Mouse (Mus musculus) left cerebral cortex, adult 18-20 months (tissue): ENCODE measurements around the gene Gstt1. TPM values are rescaled to one million over a fixed set of nuclear protein-coding genes. Genes with fewer than 3 reads are reported as not detected.

ENCODE experiments used
- DNase-seq, 2 experiments: peaks; one replicate each; pipeline ENCODE4 v3.0.0; 2021 to 2022; ENCODE audit warnings: low spot score in 2 of 2, mixed read lengths in 1 of 2
- total RNA-seq, 2 experiments: library from RNA; stranded (reverse); gene quantifications; 2 replicates each; pipeline ENCODE4 v1.2.3; 2021

The Gstt1 gene
- total RNA-seq, 2 experiments from 2014 or later = 14.2 to 16.5 TPM

- no peak for DNase-seq
These were observed 31.5 kb downstream of the Gstt1 start for GRCm38 (mm10) chr10:75766856-75767255.

- peak in 1 of 2 experiments; percentile 47 for DNase-seq
These were observed 33.6 kb downstream of the Gstt1 start for GRCm38 (mm10) chr10:75764519-75765473.

- peak; percentile 97 to 98 for DNase-seq
These were observed 34.5 kb downstream of the Gstt1 start, which contains the start of gene Cabin1 for GRCm38 (mm10) chr10:75763682-75764518. Cabin1 (minus strand) TSS chr10:75764341.

- DNase-seq = no peak
These were observed 36.0 kb downstream of the Gstt1 start for GRCm38 (mm10) chr10:75762413-75762812.

GRCm38 (mm10) chr10:75760311-75760710, 38.1 kb downstream of the Gstt1 start:
- no peak for DNase-seq

- DNase-seq = no peak
These were observed 41.7 kb downstream of the Gstt1 start for GRCm38 (mm10) chr10:75756719-75757118.

- peak; percentile 86 to 90 for DNase-seq
These were observed 54.4 kb downstream of the Gstt1 start for GRCm38 (mm10) chr10:75744017-75744416.

GRCm38 (mm10) chr10:75743369-75743768, 55.0 kb downstream of the Gstt1 start:
- DNase-seq = peak; percentile 66 to 85

GRCm38 (mm10) chr10:75740866-75741265, 57.5 kb downstream of the Gstt1 start:
- no peak for DNase-seq

Other genes with a start within 250 kb of the Gstt1 start
- gene Lrrc75b, start 238.3 kb downstream of the Gstt1 start, total RNA-seq = 10 to 100 TPM; 10.2 to 10.5 TPM
- gene Ggt1, start 237.0 kb downstream of the Gstt1 start, total RNA-seq = 1 to 10 TPM; 3.6 to 4.1 TPM
- 1 to 10 TPM; 2.2 to 2.9 TPM for gene Ggt5, start 209.2 kb downstream of the Gstt1 start, total RNA-seq
- 1 to 10 TPM; 8.8 to 9.0 TPM for gene Susd2, start 154.6 kb downstream of the Gstt1 start, total RNA-seq
- 10 to 100 TPM; 62.9 to 63.0 TPM for gene Cabin1, start 34.2 kb downstream of the Gstt1 start, total RNA-seq
- gene Ddt, start 25.2 kb downstream of the Gstt1 start, total RNA-seq = 10 to 100 TPM; 53.6 to 54.5 TPM
- not detected for gene Gm20441, start 17.6 kb downstream of the Gstt1 start, total RNA-seq
- gene Gstt3, start 17.2 kb downstream of the Gstt1 start, total RNA-seq = 1 to 10 TPM; 2.5 to 2.6 TPM
- gene Gstt4, start 24.0 kb upstream of the Gstt1 start, total RNA-seq = not detected
- gene Gstt2, start 38.8 kb upstream of the Gstt1 start, total RNA-seq = 1 to 10 TPM; 4.3 to 5.0 TPM
- gene Mif, start 61.7 kb upstream of the Gstt1 start, total RNA-seq = 100 to 1,000 TPM; 526 to 535 TPM
- 1 to 10 TPM; 4.0 to 4.9 TPM for gene Derl3, start 94.8 kb upstream of the Gstt1 start, total RNA-seq
- gene Smarcb1, start 123.0 kb upstream of the Gstt1 start, total RNA-seq = 10 to 100 TPM; 74.5 to 79.4 TPM
- gene Chchd10, start 134.5 kb upstream of the Gstt1 start, total RNA-seq = 100 to 1,000 TPM; 416 to 479 TPM
- gene Mmp11, start 137.9 kb upstream of the Gstt1 start, total RNA-seq = 1 to 10 TPM; 2.8 to 3.0 TPM
- not detected for gene Gm867, start 142.1 kb upstream of the Gstt1 start, total RNA-seq
- not detected for gene Vpreb3, start 144.5 kb upstream of the Gstt1 start, total RNA-seq
- not detected for gene Gm5134, start 155.9 kb upstream of the Gstt1 start, total RNA-seq
- gene Zfp280b, start 234.1 kb upstream of the Gstt1 start, total RNA-seq = 10 to 100 TPM; 15.4 to 17.5 TPM